Mouse (Mus musculus) ES-Bruce4 (cell line): ENCODE measurements at regions not wholly inside any gene's neighbourhood (a gene's known extent, or its start where the extent isn't known, plus 50 kb on each side); places are given as distances from the start of the nearest gene placed in this dataset.

Experiments
- H3K27ac ChIP-seq: 2 replicates; pipeline ENCODE4 v1.5.1; 2012; ENCODE audit warnings: low read length, inconsistent platforms; ENCODE audit not compliant: insufficient read depth
- H3K27me3 ChIP-seq: 2 replicates; pipeline ENCODE4 v1.6.1; 2012; ENCODE audit warnings: mild to moderate bottlenecking, low read length, inconsistent platforms; ENCODE audit not compliant: control insufficient read depth, poor library complexity, insufficient read depth, severe bottlenecking
- H3K36me3 ChIP-seq: 2 replicates; pipeline ENCODE4 v1.6.1; 2012; ENCODE audit warnings: inconsistent platforms, mild to moderate bottlenecking, low read length, moderate library complexity; ENCODE audit not compliant: control insufficient read depth, poor library complexity, insufficient read depth, severe bottlenecking
- H3K4me1 ChIP-seq: one replicate; pipeline ENCODE4 v1.8.1; 2011; ENCODE audit warnings: low read length; ENCODE audit not compliant: control insufficient read depth, insufficient read depth
- H3K4me3 ChIP-seq: 2 replicates; pipeline ENCODE4 v1.5.1; 2011; ENCODE audit warnings: low read depth, mild to moderate bottlenecking, low read length
- H3K9ac ChIP-seq: 2 replicates; pipeline ENCODE4 v1.6.1; 2012; ENCODE audit warnings: low read depth, mild to moderate bottlenecking, inconsistent platforms; ENCODE audit not compliant: poor library complexity, severe bottlenecking
- H3K9me3 ChIP-seq: replicated peaks from 2 replicates; pipeline ENCODE4 v1.6.1; 2012; ENCODE audit warnings: mild to moderate bottlenecking, low read length, inconsistent platforms; ENCODE audit not compliant: control insufficient read depth, poor library complexity, insufficient read depth, severe bottlenecking
- CTCF ChIP-seq: IDR thresholded peaks from one replicate; pipeline ENCODE4 v1.8.1; 2011; ENCODE audit warnings: low read depth, low read length
- EP300 ChIP-seq: IDR thresholded peaks from 2 replicates; pipeline ENCODE4 v1.6.1; 2011; ENCODE audit warnings: low read depth, low read length; ENCODE audit not compliant: insufficient read depth
- POLR2A ChIP-seq: IDR thresholded peaks from one replicate; pipeline ENCODE4 v1.8.1; 2011; ENCODE audit warnings: low read length; ENCODE audit not compliant: insufficient read depth

- Histone ChIP-seq H3K9ac (no peak overlapping the region), H3K4me1 (no peaks in the 10 kb centered on the region), H3K27ac (no peak overlapping the region), H3K36me3 (no peaks in the 10 kb centered on the region), H3K27me3 (no peaks in the 10 kb centered on the region), H3K4me3 (no peak overlapping the region), H3K9me3 (no peaks in the 10 kb centered on the region)
- no peak for TF ChIP-seq EP300
Observed at GRCm38 (mm10) chr12:99119966-99120365, 199.6 kb downstream of the Ttc8 start.

- Histone ChIP-seq H3K9me3 (no peaks in the 10 kb centered on the region), H3K4me3 (no peak overlapping the region), H3K27me3 (no peaks in the 10 kb centered on the region), H3K27ac (no peak overlapping the region), H3K36me3 (no peaks in the 10 kb centered on the region), H3K9ac (no peak overlapping the region), H3K4me1 (no peaks in the 10 kb centered on the region)
- no peak for TF ChIP-seq EP300
- no peak for TF ChIP-seq POLR2A
- TF ChIP-seq CTCF = no peak
Observed at GRCm38 (mm10) chr12:99123611-99124495, 203.5 kb downstream of the Ttc8 start.

- H3K4me1 ChIP-seq = no peaks in the 10 kb centered on the region
- no peak for TF ChIP-seq CTCF
- no peak for TF ChIP-seq POLR2A
- no peak for TF ChIP-seq EP300
- H3K36me3 ChIP-seq = no peaks in the 10 kb centered on the region
- no peak overlapping the region for H3K9ac ChIP-seq
- no peaks in the 10 kb centered on the region for H3K9me3 ChIP-seq
- no peak overlapping the region for H3K27ac ChIP-seq
- no peak overlapping the region for H3K4me3 ChIP-seq
- H3K27me3 ChIP-seq = no peaks in the 10 kb centered on the region
Observed at GRCm38 (mm10) chr12:99126129-99126528, 205.8 kb downstream of the Ttc8 start.
